Mouse (Mus musculus): ENCODE measurements around the gene Atp6v1e2.

The Atp6v1e2 gene

DNA sequence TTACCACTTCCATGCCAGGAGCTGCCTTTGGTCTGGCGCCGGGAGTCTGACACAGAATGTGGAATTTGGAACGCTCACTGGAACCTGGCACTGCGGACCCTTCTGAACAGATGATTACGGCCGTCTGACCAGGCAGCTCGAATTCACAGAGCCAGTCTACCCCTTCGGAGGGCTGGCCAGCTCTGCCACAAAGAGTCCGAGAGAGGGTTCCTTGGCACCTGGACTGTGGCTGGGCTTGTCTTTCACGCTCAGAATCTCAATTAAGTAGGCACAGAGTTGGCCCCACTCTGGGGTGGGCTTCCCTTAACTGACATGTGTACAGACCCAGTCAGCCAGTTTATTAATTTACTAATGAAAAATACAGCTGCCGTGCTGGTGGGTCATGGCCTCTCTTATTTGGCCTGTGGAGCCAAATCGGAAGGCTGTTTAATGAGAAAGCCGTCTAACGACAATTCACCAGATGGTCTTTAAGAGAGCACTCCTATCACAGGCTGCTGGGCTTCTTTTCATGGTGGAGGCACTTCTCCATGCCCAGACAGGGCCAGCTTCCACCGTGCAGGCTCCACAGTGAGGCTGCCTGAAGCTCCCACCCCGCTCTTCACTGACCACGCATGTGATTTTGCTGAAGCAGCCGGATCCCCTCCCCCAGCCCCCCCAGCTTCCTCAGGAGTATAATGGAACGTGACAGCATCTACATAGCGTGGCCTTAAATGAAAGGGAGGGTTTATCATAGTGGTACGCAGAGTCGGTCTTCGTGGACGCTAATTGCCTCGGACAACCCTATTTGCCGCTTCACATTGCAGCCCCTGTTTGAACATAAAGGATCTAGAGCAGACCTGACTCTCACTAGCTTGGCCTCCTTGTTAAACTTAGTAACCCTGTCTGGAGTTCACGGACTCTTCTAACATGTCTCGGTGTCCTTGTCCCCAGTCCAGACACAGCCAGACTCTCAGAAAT, at the start of gene Atp6v1e2:
Gene Atp6v1e2, minus strand, starts transcription at position 58 of the 957 bp plus-strand sequence.
- no peak for DNase-seq (ENCODE audit: low read depth, low spot score)
- H3K27me3 ChIP-seq (ENCODE audit: control insufficient read depth, insufficient read depth, low read length, poor library complexity, severe bottlenecking), result no peaks in the 10 kb centered on the region
- H3K36me3 ChIP-seq (ENCODE audit: control insufficient read depth, insufficient read depth, low read length, poor library complexity, severe bottlenecking), result no peaks in the 10 kb centered on the region

GRCm38 (mm10) chr17:86997323-86997722, 49.6 kb upstream of the Atp6v1e2 start:
- Histone ChIP-seq H3K27me3 (ENCODE audit: control insufficient read depth, insufficient read depth, low read length, poor library complexity, severe bottlenecking) (no peaks in the 10 kb centered on the region), H3K36me3 (ENCODE audit: control insufficient read depth, insufficient read depth, low read length, poor library complexity, severe bottlenecking) (peaks cover 4% of the 10 kb centered on the region; the same call in 1 of the 2 replicates)
- no peak for DNase-seq (ENCODE audit: low read depth, low spot score)

DNA sequence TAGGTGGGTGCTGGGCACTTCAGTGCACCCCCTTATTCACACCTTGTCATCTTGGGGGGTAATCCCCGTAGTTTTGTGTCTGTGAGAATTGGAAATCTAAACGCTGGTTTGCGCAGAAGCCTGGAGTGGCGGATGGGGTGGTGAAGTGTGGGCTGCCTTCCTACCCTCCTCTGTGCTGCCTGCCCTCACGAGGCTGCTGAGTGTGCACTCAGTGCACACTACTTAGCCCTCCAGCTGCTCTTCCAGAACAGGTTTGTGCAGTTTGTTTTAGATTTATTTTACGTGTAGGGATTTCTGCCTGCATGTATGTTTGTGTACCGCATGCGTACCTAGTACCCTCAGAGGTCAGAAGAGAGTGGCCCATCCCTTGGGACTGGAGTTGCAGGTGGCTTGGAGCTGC, 43.6 kb upstream of the Atp6v1e2 start:
- no peak for DNase-seq (ENCODE audit: low read depth, low spot score)
- Histone ChIP-seq H3K36me3 (ENCODE audit: control insufficient read depth, insufficient read depth, low read length, poor library complexity, severe bottlenecking) (no peaks in the 10 kb centered on the region), H3K27me3 (ENCODE audit: control insufficient read depth, insufficient read depth, low read length, poor library complexity, severe bottlenecking) (no peaks in the 10 kb centered on the region)

- Histone ChIP-seq H3K27me3 (ENCODE audit: control insufficient read depth, insufficient read depth, low read length, poor library complexity, severe bottlenecking) (no peaks in the 10 kb centered on the region), H3K36me3 (ENCODE audit: control insufficient read depth, insufficient read depth, low read length, poor library complexity, severe bottlenecking) (no peaks in the 10 kb centered on the region; the same call in 1 of the 2 replicates)
- no peak for DNase-seq (ENCODE audit: low read depth, low spot score)
Observed at GRCm38 (mm10) chr17:86988601-86989184, 41.0 kb upstream of the Atp6v1e2 start.

DNA sequence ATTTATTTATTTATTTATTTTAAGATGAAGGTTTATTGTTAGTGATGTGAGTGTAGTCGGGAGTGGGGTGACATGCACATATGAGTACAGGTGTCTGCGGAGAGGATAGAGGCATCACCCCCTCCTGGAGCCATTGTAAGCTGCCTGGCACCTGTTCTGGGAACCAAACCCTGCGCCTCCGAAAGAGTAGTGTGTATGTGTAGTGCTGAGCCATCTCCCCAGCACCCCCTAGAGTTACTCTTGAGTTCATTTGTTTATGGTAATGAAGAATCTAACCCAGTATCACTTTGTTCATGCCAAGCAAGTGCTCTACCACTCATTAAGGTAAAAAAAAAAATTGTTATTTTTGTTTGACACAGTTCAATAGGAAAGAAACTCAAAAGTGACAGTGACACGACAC, 40.5 kb upstream of the Atp6v1e2 start:
- Histone ChIP-seq H3K27me3 (ENCODE audit: control insufficient read depth, insufficient read depth, low read length, poor library complexity, severe bottlenecking) (no peaks in the 10 kb centered on the region), H3K36me3 (ENCODE audit: control insufficient read depth, insufficient read depth, low read length, poor library complexity, severe bottlenecking) (no peaks in the 10 kb centered on the region; the same call in 1 of the 2 replicates)
- DNase-seq (ENCODE audit: low read depth, low spot score), result peak; percentile 73

- no peak for DNase-seq (ENCODE audit: low read depth, low spot score)
- no peaks in the 10 kb centered on the region; the same call in 1 of the 2 replicates for H3K36me3 ChIP-seq (ENCODE audit: control insufficient read depth, insufficient read depth, low read length, poor library complexity, severe bottlenecking)
- H3K27me3 ChIP-seq (ENCODE audit: control insufficient read depth, insufficient read depth, low read length, poor library complexity, severe bottlenecking), result no peaks in the 10 kb centered on the region
Observed at GRCm38 (mm10) chr17:86986449-86987138, 38.9 kb upstream of the Atp6v1e2 start.

GRCm38 (mm10) chr17:86982497-86982896, 34.8 kb upstream of the Atp6v1e2 start:
- no peaks in the 10 kb centered on the region for H3K27me3 ChIP-seq (ENCODE audit: control insufficient read depth, insufficient read depth, low read length, poor library complexity, severe bottlenecking)
- DNase-seq (ENCODE audit: low read depth, low spot score), result no peak
- no peaks in the 10 kb centered on the region; the same call in none of the 2 replicates for H3K36me3 ChIP-seq (ENCODE audit: control insufficient read depth, insufficient read depth, low read length, poor library complexity, severe bottlenecking)

GRCm38 (mm10) chr17:86981701-86982100, 34.0 kb upstream of the Atp6v1e2 start:
- DNase-seq (ENCODE audit: low read depth, low spot score), result no peak
- H3K36me3 ChIP-seq (ENCODE audit: control insufficient read depth, insufficient read depth, low read length, poor library complexity, severe bottlenecking), result no peaks in the 10 kb centered on the region; the same call in none of the 2 replicates
- no peaks in the 10 kb centered on the region for H3K27me3 ChIP-seq (ENCODE audit: control insufficient read depth, insufficient read depth, low read length, poor library complexity, severe bottlenecking)

GRCm38 (mm10) chr17:86981205-86981604, 33.5 kb upstream of the Atp6v1e2 start:
- no peaks in the 10 kb centered on the region for H3K27me3 ChIP-seq (ENCODE audit: control insufficient read depth, insufficient read depth, low read length, poor library complexity, severe bottlenecking)
- no peak for DNase-seq (ENCODE audit: low read depth, low spot score)
- no peaks in the 10 kb centered on the region; the same call in none of the 2 replicates for H3K36me3 ChIP-seq (ENCODE audit: control insufficient read depth, insufficient read depth, low read length, poor library complexity, severe bottlenecking)

DNA sequence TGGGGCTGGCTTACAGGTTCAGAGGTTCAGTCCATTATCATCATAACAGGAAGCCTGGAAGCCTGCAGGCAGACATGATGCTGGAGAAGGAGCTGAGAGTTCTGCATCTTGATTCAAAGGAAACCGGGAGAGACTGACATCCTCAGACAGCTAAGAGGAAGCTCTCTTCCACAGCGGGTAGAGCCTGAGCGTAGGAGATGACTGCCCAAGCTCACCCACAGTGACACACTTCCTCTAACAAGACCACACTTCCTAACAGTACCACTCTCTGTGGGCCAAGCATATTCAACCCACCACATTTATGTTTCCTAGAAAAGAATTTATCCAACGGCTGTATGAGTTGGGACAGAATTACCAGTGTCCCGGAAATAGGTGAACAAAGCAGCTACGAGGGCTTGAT, 30.8 kb upstream of the Atp6v1e2 start:
- Histone ChIP-seq H3K36me3 (ENCODE audit: control insufficient read depth, insufficient read depth, low read length, poor library complexity, severe bottlenecking) (no peaks in the 10 kb centered on the region; the same call in 1 of the 2 replicates), H3K27me3 (ENCODE audit: control insufficient read depth, insufficient read depth, low read length, poor library complexity, severe bottlenecking) (no peaks in the 10 kb centered on the region)
- DNase-seq (ENCODE audit: low read depth, low spot score), result peak; percentile 61

- no peaks in the 10 kb centered on the region; the same call in 1 of the 2 replicates for H3K36me3 ChIP-seq (ENCODE audit: control insufficient read depth, insufficient read depth, low read length, poor library complexity, severe bottlenecking)
- no peak for DNase-seq (ENCODE audit: low read depth, low spot score)
- H3K27me3 ChIP-seq (ENCODE audit: control insufficient read depth, insufficient read depth, low read length, poor library complexity, severe bottlenecking), result no peaks in the 10 kb centered on the region
Observed at GRCm38 (mm10) chr17:86976387-86976786, 28.7 kb upstream of the Atp6v1e2 start.

DNA sequence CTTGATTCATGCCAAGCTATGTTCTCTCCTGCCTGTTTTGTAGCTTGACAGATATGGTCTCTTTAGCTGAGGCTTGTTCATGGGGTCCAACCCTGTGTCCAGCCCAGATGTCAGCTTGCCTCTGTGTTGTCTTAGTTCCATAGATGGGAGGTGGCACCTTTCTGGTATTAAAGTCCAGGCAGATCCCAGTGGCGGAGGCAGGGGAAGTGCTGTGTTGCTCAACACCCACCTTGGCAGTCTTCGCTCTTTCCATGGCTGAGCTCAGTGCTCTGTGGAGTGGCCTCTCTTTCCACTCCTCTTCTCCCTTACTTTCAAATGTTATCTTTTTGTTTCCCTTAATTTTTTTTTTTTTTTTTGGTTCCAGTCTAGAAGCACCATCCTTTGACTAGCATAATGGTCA, 25.4 kb upstream of the Atp6v1e2 start:
- H3K27me3 ChIP-seq (ENCODE audit: control insufficient read depth, insufficient read depth, low read length, poor library complexity, severe bottlenecking), result no peaks in the 10 kb centered on the region
- no peak for DNase-seq (ENCODE audit: low read depth, low spot score)
- H3K36me3 ChIP-seq (ENCODE audit: control insufficient read depth, insufficient read depth, low read length, poor library complexity, severe bottlenecking), result no peaks in the 10 kb centered on the region; the same call in 1 of the 2 replicates

DNA sequence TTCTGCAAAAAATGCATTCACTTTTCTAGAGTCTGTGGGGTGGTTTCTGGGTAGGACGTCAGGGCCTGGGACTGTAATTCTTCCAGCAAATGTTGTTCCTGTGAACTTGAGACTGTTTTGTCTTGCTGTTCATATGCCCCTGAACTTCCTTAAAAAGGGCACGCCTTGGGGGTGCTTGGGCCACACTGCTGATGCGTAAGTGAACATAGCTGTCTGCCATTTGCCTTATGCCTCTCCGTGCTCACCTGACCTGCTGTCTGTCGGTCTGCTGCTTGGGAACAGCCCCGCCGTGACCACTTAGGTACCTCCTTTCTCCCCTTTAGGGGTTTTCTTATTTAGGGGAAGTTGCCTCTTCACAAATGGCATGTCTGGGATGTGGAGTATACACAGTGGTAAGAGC, 24.2 kb upstream of the Atp6v1e2 start:
- peak; percentile 57 for DNase-seq (ENCODE audit: low read depth, low spot score)
- no peaks in the 10 kb centered on the region for H3K27me3 ChIP-seq (ENCODE audit: control insufficient read depth, insufficient read depth, low read length, poor library complexity, severe bottlenecking)
- H3K36me3 ChIP-seq (ENCODE audit: control insufficient read depth, insufficient read depth, low read length, poor library complexity, severe bottlenecking), result no peaks in the 10 kb centered on the region; the same call in none of the 2 replicates

DNA sequence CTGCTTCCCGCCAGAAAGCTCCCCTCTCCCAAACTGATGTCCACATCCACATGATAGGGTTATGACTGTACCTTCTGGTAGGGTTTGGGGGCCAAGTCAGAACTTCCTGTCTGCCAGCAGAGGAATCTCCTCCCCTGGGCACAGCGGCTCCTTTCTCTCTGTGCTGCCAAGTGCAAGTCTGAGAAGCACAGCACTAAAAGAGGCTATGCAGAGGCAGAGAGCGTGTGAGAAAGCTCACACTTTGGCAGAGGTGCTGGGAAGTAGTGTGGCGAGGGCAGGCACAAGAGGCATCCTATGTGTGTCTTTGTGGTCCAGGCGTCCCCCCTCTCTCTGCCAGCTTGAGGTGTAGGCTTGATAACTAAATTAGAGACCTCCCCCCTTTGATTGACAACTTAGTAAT, 23.3 kb upstream of the Atp6v1e2 start:
- no peak for DNase-seq (ENCODE audit: low read depth, low spot score)
- Histone ChIP-seq H3K36me3 (ENCODE audit: control insufficient read depth, insufficient read depth, low read length, poor library complexity, severe bottlenecking) (peaks cover under 1% of the 10 kb centered on the region), H3K27me3 (ENCODE audit: control insufficient read depth, insufficient read depth, low read length, poor library complexity, severe bottlenecking) (no peaks in the 10 kb centered on the region)
